Mouse (Mus musculus): ENCODE results near the gene Lrfn2. TPM values are rescaled to one million over a fixed set of nuclear protein-coding genes. Genes with fewer than 3 reads are reported as not detected.

Lrfn2 gene
- polyA plus RNA-seq, 1 experiment from 2014 or later = 10.4 TPM

DNA sequence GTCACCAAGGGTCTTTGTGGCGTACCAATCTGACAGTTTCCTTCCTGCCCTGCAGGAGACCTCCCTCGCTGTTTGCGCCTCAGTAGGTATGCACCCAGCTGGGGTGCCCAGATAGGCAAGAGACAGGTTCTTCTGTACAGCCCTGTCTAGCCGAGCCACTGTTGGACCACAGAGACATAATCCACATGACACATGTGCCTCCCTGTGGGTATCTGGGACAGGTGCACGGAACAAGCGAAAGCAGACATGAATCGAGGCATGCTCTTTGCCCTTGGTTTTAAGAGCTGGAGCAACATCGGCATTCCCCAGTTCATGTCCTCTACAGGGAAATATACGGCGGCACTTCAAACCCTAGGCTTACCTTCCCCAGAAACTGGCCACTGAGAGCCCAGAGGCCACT is 1.2 kb upstream of the Lrfn2 start:
- no peak overlapping the region for H3K27ac ChIP-seq (ENCODE audit: low read length)
- no peak for ATAC-seq
- H3K27me3 ChIP-seq (replicated peaks; ENCODE audit: control insufficient read depth, insufficient read depth, low read length) = 0 out of 2 replicates have a peak, but pooled peaks cover 4% of the 10 kb centered on the region
- 0 out of 2 replicates have a peak, but pooled peaks cover 3% of the 10 kb centered on the region for H3K9me3 ChIP-seq (ENCODE audit: control insufficient read depth, low read length)
- H3K4me2 ChIP-seq (ENCODE audit: low read length) = peak overlapping the region; percentile 64
- WGBS = 62% methylated on average over 10 of the region's 10 CpGs
- peaks cover 14% of the 10 kb centered on the region for H3K4me1 ChIP-seq (replicated peaks; ENCODE audit: control insufficient read depth, insufficient read depth, low read length)
- no peaks in the 10 kb centered on the region for H3K36me3 ChIP-seq (ENCODE audit: control insufficient read depth, insufficient read depth)
- H3K4me3 ChIP-seq (replicated peaks; ENCODE audit: low read length) = no peak overlapping the region; the same call in 1 of the 2 replicates
- H3K9ac ChIP-seq (replicated peaks; ENCODE audit: low read depth, low read length) = no peak overlapping the region

DNA sequence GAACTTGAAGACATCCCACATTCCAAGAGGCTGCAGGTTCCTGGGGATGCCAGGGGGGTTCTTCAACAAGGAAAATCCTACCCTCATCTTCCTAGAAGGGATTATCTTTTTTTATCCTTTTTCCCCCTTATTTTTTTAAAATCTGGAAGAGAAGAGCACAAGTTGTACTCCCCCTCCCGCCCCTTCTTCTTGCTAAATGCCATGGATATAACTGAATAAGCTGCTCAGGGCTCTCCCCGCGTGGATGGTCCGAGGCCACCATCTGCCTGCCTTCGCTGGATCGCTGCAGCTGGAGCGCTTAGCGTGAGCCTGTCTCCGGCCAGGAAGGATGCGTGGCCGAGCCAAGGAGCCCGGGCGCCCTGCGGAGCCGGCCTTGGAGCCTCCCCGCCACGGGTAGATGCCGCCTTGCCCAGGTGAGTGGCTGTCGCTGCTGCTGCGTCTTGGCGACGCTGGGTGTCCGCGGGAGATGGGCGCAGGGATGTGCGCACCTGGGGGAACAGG is 277 bp downstream of the Lrfn2 start:
- Histone ChIP-seq H3K4me2 (ENCODE audit: low read length) (peak overlapping the region; percentile 64), H3K36me3 (ENCODE audit: control insufficient read depth, insufficient read depth) (no peaks in the 10 kb centered on the region), H3K4me3 (replicated peaks; ENCODE audit: low read length) (peak overlapping the region; percentile 68), H3K9ac (replicated peaks; ENCODE audit: low read depth, low read length) (peak overlapping the region; percentile 73), H3K27ac (ENCODE audit: low read length) (peak overlapping the region; percentile 13; the same call in 1 of the 2 replicates), H3K4me1 (replicated peaks; ENCODE audit: control insufficient read depth, insufficient read depth, low read length) (peaks cover 14% of the 10 kb centered on the region), H3K9me3 (ENCODE audit: control insufficient read depth, low read length) (no peaks in the 10 kb centered on the region), H3K27me3 (replicated peaks; ENCODE audit: control insufficient read depth, insufficient read depth, low read length) (0 out of 2 replicates have a peak, but pooled peaks cover 4% of the 10 kb centered on the region)
- peak; percentile 8; the same call in 1 of the 2 replicates for ATAC-seq
- under 1% methylated on average over 26 of the region's 26 CpGs for WGBS

DNA sequence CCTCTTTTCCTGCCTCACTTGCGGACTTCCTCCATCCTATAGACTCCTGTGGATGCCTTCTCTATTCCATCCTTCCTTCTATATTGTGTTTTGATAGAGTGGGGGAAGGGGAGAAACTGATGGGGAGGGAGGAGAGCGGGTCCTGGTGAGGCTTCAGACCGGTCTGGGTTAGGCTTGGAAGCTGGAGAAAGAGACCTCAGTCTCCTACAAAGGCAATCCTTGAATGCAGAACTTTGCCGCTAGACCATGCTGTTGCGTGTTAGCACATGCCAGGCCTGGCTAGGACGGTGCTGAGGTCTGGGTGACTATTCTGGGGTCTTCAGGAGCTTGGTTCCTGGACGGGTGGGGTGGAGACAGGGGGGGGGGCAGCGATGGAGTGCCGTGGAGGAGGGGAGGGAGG is 737 bp downstream of the Lrfn2 start:
- Histone ChIP-seq H3K9ac (replicated peaks; ENCODE audit: low read depth, low read length) (peak overlapping the region; percentile 73), H3K27me3 (replicated peaks; ENCODE audit: control insufficient read depth, insufficient read depth, low read length) (0 out of 2 replicates have a peak, but pooled peaks cover 4% of the 10 kb centered on the region), H3K4me1 (replicated peaks; ENCODE audit: control insufficient read depth, insufficient read depth, low read length) (peaks cover 14% of the 10 kb centered on the region), H3K36me3 (ENCODE audit: control insufficient read depth, insufficient read depth) (no peaks in the 10 kb centered on the region), H3K9me3 (ENCODE audit: control insufficient read depth, low read length) (no peaks in the 10 kb centered on the region), H3K4me2 (ENCODE audit: low read length) (peak overlapping the region; percentile 64), H3K4me3 (replicated peaks; ENCODE audit: low read length) (peak overlapping the region; percentile 68), H3K27ac (ENCODE audit: low read length) (no peak overlapping the region; the same call in 1 of the 2 replicates)
- WGBS = 5% methylated on average over 9 of the region's 9 CpGs
- no peak for ATAC-seq

DNA sequence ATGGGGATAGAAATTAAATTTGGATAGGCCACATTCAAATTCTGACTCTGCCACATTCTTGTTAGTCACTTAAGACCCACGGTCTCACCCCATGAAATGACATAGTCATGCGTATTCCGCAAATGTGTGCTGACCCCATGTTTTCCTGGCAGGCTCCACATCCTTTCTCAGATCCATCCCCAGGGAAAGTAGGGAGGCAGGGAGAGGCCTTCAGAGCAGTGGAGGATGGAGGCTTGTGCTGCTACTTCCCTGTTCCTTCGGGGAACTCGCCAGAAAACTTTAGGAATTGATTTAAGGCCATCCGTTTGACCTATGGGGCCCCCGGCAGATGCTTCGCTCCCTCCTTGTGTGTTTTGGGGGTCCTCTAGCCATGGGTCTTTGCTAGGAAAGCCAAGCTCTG is 3.0 kb downstream of the Lrfn2 start:
- no peak overlapping the region for H3K27ac ChIP-seq (ENCODE audit: low read length)
- no peak overlapping the region for H3K9ac ChIP-seq (replicated peaks; ENCODE audit: low read depth, low read length)
- H3K4me3 ChIP-seq (replicated peaks; ENCODE audit: low read length) = peak overlapping the region; percentile 7; the same call in 1 of the 2 replicates
- 89% methylated on average over 8 of the region's 8 CpGs for WGBS
- ATAC-seq = no peak
- H3K4me1 ChIP-seq (replicated peaks; ENCODE audit: control insufficient read depth, insufficient read depth, low read length) = peaks cover 14% of the 10 kb centered on the region
- H3K27me3 ChIP-seq (replicated peaks; ENCODE audit: control insufficient read depth, insufficient read depth, low read length) = 0 out of 2 replicates have a peak, but pooled peaks cover 4% of the 10 kb centered on the region
- H3K4me2 ChIP-seq (ENCODE audit: low read length) = peak overlapping the region; percentile 64
- H3K9me3 ChIP-seq (ENCODE audit: control insufficient read depth, low read length) = no peaks in the 10 kb centered on the region
- no peaks in the 10 kb centered on the region for H3K36me3 ChIP-seq (ENCODE audit: control insufficient read depth, insufficient read depth)

GRCm38 (mm10) chr17:48936445-48937141 is 4.4 kb downstream of the Lrfn2 start:
- 55% methylated on average over 5 of the region's 5 CpGs for WGBS
- Histone ChIP-seq H3K27me3 (replicated peaks; ENCODE audit: control insufficient read depth, insufficient read depth, low read length) (no peaks in the 10 kb centered on the region), H3K4me2 (ENCODE audit: low read length) (no peak overlapping the region), H3K36me3 (ENCODE audit: control insufficient read depth, insufficient read depth) (no peaks in the 10 kb centered on the region), H3K9ac (replicated peaks; ENCODE audit: low read depth, low read length) (no peak overlapping the region), H3K4me1 (replicated peaks; ENCODE audit: control insufficient read depth, insufficient read depth, low read length) (peaks cover 10% of the 10 kb centered on the region; the same call in 1 of the 2 replicates), H3K9me3 (ENCODE audit: control insufficient read depth, low read length) (no peaks in the 10 kb centered on the region), H3K4me3 (replicated peaks; ENCODE audit: low read length) (no peak overlapping the region), H3K27ac (ENCODE audit: low read length) (no peak overlapping the region)
- no peak for ATAC-seq

DNA sequence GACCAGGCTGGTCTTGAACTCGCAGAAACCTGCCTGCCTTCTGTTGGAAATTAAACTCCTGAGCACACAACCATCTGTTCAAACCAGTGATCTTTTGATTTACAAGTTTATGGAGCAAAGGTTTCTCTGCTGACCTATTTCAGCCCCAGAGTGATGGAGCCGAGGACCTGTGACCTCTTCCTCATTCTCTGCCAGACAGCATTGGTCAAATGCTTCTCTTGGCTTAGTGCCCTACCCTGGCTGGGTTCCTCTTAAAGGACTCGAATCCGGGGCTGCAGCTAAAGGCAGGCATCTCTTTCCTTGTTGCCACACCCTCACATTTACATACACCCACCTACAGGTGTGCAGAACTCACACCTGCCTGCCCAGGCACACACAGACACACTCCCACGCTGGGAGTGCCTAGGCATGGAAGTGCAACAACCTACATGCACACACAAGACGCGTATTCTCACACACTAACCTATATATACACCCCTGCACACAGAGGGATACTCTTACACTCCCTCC is 6.6 kb downstream of the Lrfn2 start:
- Histone ChIP-seq H3K4me3 (replicated peaks; ENCODE audit: low read length) (no peak overlapping the region), H3K9ac (replicated peaks; ENCODE audit: low read depth, low read length) (no peak overlapping the region), H3K36me3 (ENCODE audit: control insufficient read depth, insufficient read depth) (no peaks in the 10 kb centered on the region), H3K27me3 (replicated peaks; ENCODE audit: control insufficient read depth, insufficient read depth, low read length) (no peaks in the 10 kb centered on the region), H3K9me3 (ENCODE audit: control insufficient read depth, low read length) (no peaks in the 10 kb centered on the region), H3K4me1 (replicated peaks; ENCODE audit: control insufficient read depth, insufficient read depth, low read length) (0 out of 2 replicates have a peak, but pooled peaks cover 5% of the 10 kb centered on the region), H3K4me2 (ENCODE audit: low read length) (no peak overlapping the region), H3K27ac (ENCODE audit: low read length) (no peak overlapping the region)
- 82% methylated on average over 7 of the region's 7 CpGs for WGBS
- ATAC-seq = no peak

GRCm38 (mm10) chr17:48946315-48946714 is 14.1 kb downstream of the Lrfn2 start:
- 87% methylated on average over 9 of the region's 9 CpGs for WGBS
- Histone ChIP-seq H3K9me3 (ENCODE audit: control insufficient read depth, low read length) (no peaks in the 10 kb centered on the region), H3K27ac (ENCODE audit: low read length) (no peak overlapping the region), H3K9ac (replicated peaks; ENCODE audit: low read depth, low read length) (no peak overlapping the region), H3K27me3 (replicated peaks; ENCODE audit: control insufficient read depth, insufficient read depth, low read length) (no peaks in the 10 kb centered on the region), H3K4me2 (ENCODE audit: low read length) (no peak overlapping the region), H3K4me3 (replicated peaks; ENCODE audit: low read length) (no peak overlapping the region), H3K4me1 (replicated peaks; ENCODE audit: control insufficient read depth, insufficient read depth, low read length) (no peaks in the 10 kb centered on the region), H3K36me3 (ENCODE audit: control insufficient read depth, insufficient read depth) (no peaks in the 10 kb centered on the region)
- no peak for ATAC-seq

DNA sequence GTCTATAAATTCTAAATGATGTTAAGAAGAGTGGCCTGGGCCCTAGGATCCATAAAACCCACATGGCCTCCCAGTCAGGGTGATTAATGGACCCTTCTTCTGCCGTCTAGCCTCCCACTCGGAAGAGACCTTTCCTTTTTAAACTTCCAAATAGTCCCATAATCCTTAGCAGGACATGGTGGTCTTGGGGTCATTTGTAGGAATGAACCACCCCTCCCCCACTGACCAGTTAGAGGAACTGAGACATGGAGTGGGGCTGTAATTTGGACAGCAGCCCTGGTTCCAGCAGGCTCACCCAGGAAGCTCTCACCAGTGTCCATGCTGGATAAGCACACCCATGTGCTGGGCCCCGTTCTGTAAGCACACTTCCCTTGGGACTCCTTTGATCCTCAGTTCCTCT is 14.6 kb downstream of the Lrfn2 start:
- 88% methylated on average over 3 of the region's 3 CpGs for WGBS
- Histone ChIP-seq H3K4me1 (replicated peaks; ENCODE audit: control insufficient read depth, insufficient read depth, low read length) (no peaks in the 10 kb centered on the region), H3K27ac (ENCODE audit: low read length) (no peak overlapping the region), H3K36me3 (ENCODE audit: control insufficient read depth, insufficient read depth) (no peaks in the 10 kb centered on the region), H3K9me3 (ENCODE audit: control insufficient read depth, low read length) (no peaks in the 10 kb centered on the region), H3K4me3 (replicated peaks; ENCODE audit: low read length) (no peak overlapping the region), H3K9ac (replicated peaks; ENCODE audit: low read depth, low read length) (no peak overlapping the region), H3K4me2 (ENCODE audit: low read length) (no peak overlapping the region), H3K27me3 (replicated peaks; ENCODE audit: control insufficient read depth, insufficient read depth, low read length) (no peaks in the 10 kb centered on the region)
- ATAC-seq = no peak

GRCm38 (mm10) chr17:48951250-48951649 is 19.1 kb downstream of the Lrfn2 start:
- Histone ChIP-seq H3K27ac (ENCODE audit: low read length) (no peak overlapping the region), H3K36me3 (ENCODE audit: control insufficient read depth, insufficient read depth) (no peaks in the 10 kb centered on the region), H3K9me3 (ENCODE audit: control insufficient read depth, low read length) (no peaks in the 10 kb centered on the region), H3K4me1 (replicated peaks; ENCODE audit: control insufficient read depth, insufficient read depth, low read length) (no peaks in the 10 kb centered on the region), H3K9ac (replicated peaks; ENCODE audit: low read depth, low read length) (no peak overlapping the region), H3K4me3 (replicated peaks; ENCODE audit: low read length) (no peak overlapping the region), H3K4me2 (ENCODE audit: low read length) (no peak overlapping the region), H3K27me3 (replicated peaks; ENCODE audit: control insufficient read depth, insufficient read depth, low read length) (no peaks in the 10 kb centered on the region)
- WGBS = 84% methylated on average over 1 of the region's 1 CpGs
- no peak for ATAC-seq

Data from forebrain, embryonic 16.5 days (tissue).